Mouse (Mus musculus) G1E-ER4 (cell line): ENCODE results near the gene Chrna1. TPM values are rescaled to one million over a fixed set of nuclear protein-coding genes. Genes with fewer than 3 reads are reported as not detected.

Experiments used
- GATA1 ChIP-seq: IDR thresholded peaks from one replicate; pipeline ENCODE4 v1.8.0; 2012; ENCODE audit warnings: low read length, inconsistent platforms
- polyA plus RNA-seq: library from polyadenylated mRNA; stranded (reverse); fragments of >175 nt; gene quantifications from 2 replicates; pipeline ENCODE4 v1.2.3, GENCODE M21; 2012

Chrna1 gene
- polyA plus RNA-seq, 1 experiment, result not detected

GRCm38 (mm10) chr2:73597772-73598171 lies 17.6 kb upstream of the Chrna1 start:
- no peak for TF ChIP-seq GATA1

GRCm38 (mm10) chr2:73596786-73597185 lies 16.6 kb upstream of the Chrna1 start:
- no peak for TF ChIP-seq GATA1

- TF ChIP-seq GATA1, result no peak
Measured at GRCm38 (mm10) chr2:73596326-73596725, 16.2 kb upstream of the Chrna1 start.

- TF ChIP-seq GATA1, result no peak
Measured at GRCm38 (mm10) chr2:73593101-73593439, 12.9 kb upstream of the Chrna1 start.

- TF ChIP-seq GATA1, result no peak
Measured at GRCm38 (mm10) chr2:73592231-73593100, 12.3 kb upstream of the Chrna1 start.

GRCm38 (mm10) chr2:73591246-73591645 lies 11.1 kb upstream of the Chrna1 start:
- no peak for TF ChIP-seq GATA1

- TF ChIP-seq GATA1, result no peak
Measured at GRCm38 (mm10) chr2:73590106-73590505, 10.0 kb upstream of the Chrna1 start.

- TF ChIP-seq GATA1, result no peak
Measured at GRCm38 (mm10) chr2:73588951-73589350, 8.8 kb upstream of the Chrna1 start.

- no peak for TF ChIP-seq GATA1
Measured at GRCm38 (mm10) chr2:73587109-73587506, 7.0 kb upstream of the Chrna1 start.

- TF ChIP-seq GATA1, result no peak
Measured at GRCm38 (mm10) chr2:73586392-73587108, 6.4 kb upstream of the Chrna1 start.

GRCm38 (mm10) chr2:73585347-73585831 lies 5.3 kb upstream of the Chrna1 start:
- no peak for TF ChIP-seq GATA1

GRCm38 (mm10) chr2:73584645-73585346 lies 4.7 kb upstream of the Chrna1 start:
- TF ChIP-seq GATA1, result no peak

- TF ChIP-seq GATA1, result no peak
Measured at GRCm38 (mm10) chr2:73580720-73581119, 582 bp upstream of the Chrna1 start.

GRCm38 (mm10) chr2:73579168-73579567 lies 970 bp downstream of the Chrna1 start:
- no peak for TF ChIP-seq GATA1

- no peak for TF ChIP-seq GATA1
Measured at GRCm38 (mm10) chr2:73574418-73574817, 5.7 kb downstream of the Chrna1 start.

GRCm38 (mm10) chr2:73573556-73573955 lies 6.6 kb downstream of the Chrna1 start:
- no peak for TF ChIP-seq GATA1
